Mouse (Mus musculus) neural tube, embryonic 13.5 days (tissue): ENCODE results near the gene Bpi. TPM values are rescaled to one million over a fixed set of nuclear protein-coding genes. Genes with fewer than 3 reads are reported as not detected.

Experiments
- ATAC-seq: fragments of 200-750 bp; cut with Nextera tagmentation; 2 replicates; pipeline ENCODE4 v1.8.0; 2017; ENCODE audit warnings: low read depth, mild to moderate bottlenecking, moderate TSS enrichment, moderate library complexity
- H3K27ac ChIP-seq: fragments of 300-500 bp; sonication (generic); replicated peaks from 2 replicates; pipeline ENCODE4 v1.5.1; 2015; ENCODE audit warnings: moderate library complexity, mild to moderate bottlenecking, inconsistent platforms
- H3K27me3 ChIP-seq: fragments of 300-500 bp; sonication (generic); 2 replicates; pipeline ENCODE4 v1.6.1; 2015; ENCODE audit warnings: mild to moderate bottlenecking, inconsistent platforms
- H3K36me3 ChIP-seq: fragments of 300-500 bp; sonication (generic); 2 replicates; pipeline ENCODE4 v1.6.1; 2015; ENCODE audit warnings: mild to moderate bottlenecking, inconsistent platforms
- H3K4me1 ChIP-seq: fragments of 300-500 bp; sonication (generic); replicated peaks from 2 replicates; pipeline ENCODE4 v1.6.1; 2015; ENCODE audit warnings: inconsistent platforms
- H3K4me2 ChIP-seq: fragments of 300-500 bp; sonication (generic); 2 replicates; pipeline ENCODE4 v1.6.1; 2015; ENCODE audit warnings: inconsistent platforms, mild to moderate bottlenecking, moderate library complexity
- H3K4me3 ChIP-seq: fragments of 300-500 bp; sonication (generic); 2 replicates; pipeline ENCODE4 v1.5.1; 2015; ENCODE audit warnings: mild to moderate bottlenecking, inconsistent platforms
- H3K9ac ChIP-seq: fragments of 300-500 bp; sonication (generic); 2 replicates; pipeline ENCODE4 v1.6.1; 2015; ENCODE audit warnings: moderate library complexity, mild to moderate bottlenecking, inconsistent platforms
- H3K9me3 ChIP-seq: fragments of 300-500 bp; sonication (generic); 2 replicates; pipeline ENCODE4 v1.6.1; 2016; ENCODE audit warnings: inconsistent platforms
- WGBS: fragments of 180-500 bp; shearing (Covaris S2); methylation state at CpG from one replicate; pipeline ENCODE4 v1.1.7; 2015; 5-methylcytosine and 5-hydroxymethylcytosine counted together
- polyA plus RNA-seq: library from polyadenylated mRNA; unstranded; fragments of >200 nt; fragmentation: Nextera tagmentation; extraction: Ambion mirVana; gene quantifications from 2 replicates; pipeline ENCODE4 v1.2.1, GENCODE M21; 2015

The Bpi gene
- polyA plus RNA-seq, 1 experiment from 2014 or later = not detected

DNA sequence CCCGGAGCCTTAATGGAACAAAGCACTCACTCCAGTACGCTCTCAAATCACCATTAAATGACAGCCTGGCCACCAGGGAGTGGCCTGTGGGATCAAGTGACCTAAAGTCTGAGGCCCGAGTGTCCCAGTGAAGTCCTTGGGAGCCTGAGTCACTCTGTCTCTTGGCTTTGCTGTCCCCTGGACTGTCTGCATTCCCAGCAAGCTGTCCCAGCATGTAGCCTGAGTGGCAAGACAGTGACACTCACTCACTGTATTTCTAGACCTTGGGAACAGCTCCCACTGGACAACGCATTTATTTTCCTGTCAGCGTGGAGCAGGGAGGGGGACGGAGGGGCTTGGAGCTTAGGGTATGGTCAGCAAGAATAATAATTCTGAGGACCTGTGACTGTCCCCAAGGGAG is 18.6 kb downstream of the Bpi start:
- no peaks in the 10 kb centered on the region for H3K9me3 ChIP-seq
- no peak overlapping the region for H3K27ac ChIP-seq
- H3K4me2 ChIP-seq = no peak overlapping the region

GRCm38 (mm10) chr2:158276878-158277277 is 19.0 kb downstream of the Bpi start:
- Histone ChIP-seq H3K4me2 (no peak overlapping the region), H3K4me3 (no peak overlapping the region), H3K4me1 (peaks cover 10% of the 10 kb centered on the region), H3K9me3 (no peaks in the 10 kb centered on the region), H3K36me3 (no peaks in the 10 kb centered on the region), H3K9ac (no peak overlapping the region), H3K27ac (no peak overlapping the region), H3K27me3 (no peaks in the 10 kb centered on the region)
- no peak for ATAC-seq
- WGBS = 71% methylated on average over 4 of the region's 4 CpGs

More for the DNA sequence above, 18.6 kb downstream of the Bpi start:
- H3K4me3 ChIP-seq = no peak overlapping the region
- 60% methylated on average over 6 of the region's 6 CpGs for WGBS
- H3K27me3 ChIP-seq = no peaks in the 10 kb centered on the region
- peaks cover 10% of the 10 kb centered on the region for H3K4me1 ChIP-seq
- H3K36me3 ChIP-seq = no peaks in the 10 kb centered on the region
- no peak for ATAC-seq
- no peak overlapping the region for H3K9ac ChIP-seq

DNA sequence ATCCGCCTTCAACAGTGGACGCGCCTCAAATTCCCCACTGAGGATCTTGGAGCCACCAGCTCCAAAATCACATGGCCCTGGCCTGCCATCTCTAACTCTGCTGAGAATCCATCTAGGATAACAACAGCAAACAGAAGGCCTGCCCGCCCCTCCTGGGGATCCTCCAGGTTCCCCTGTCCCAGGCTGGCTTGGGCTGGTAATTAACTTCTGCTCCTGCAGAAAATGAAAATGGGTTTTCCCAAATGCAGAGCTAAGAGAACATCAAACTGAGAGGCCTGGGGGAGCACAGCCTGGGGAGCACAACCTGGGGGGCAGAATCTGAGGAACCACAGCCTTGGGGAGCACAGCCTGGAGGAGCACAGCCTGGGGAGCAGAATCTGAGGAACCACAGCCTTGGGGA is 21.8 kb downstream of the Bpi start:
- Histone ChIP-seq H3K4me1 (peaks cover 4% of the 10 kb centered on the region), H3K27me3 (no peaks in the 10 kb centered on the region; the same call in 1 of the 2 replicates), H3K4me2 (no peak overlapping the region), H3K9me3 (no peaks in the 10 kb centered on the region), H3K27ac (no peak overlapping the region), H3K36me3 (no peaks in the 10 kb centered on the region), H3K9ac (no peak overlapping the region), H3K4me3 (no peak overlapping the region)
- no peak for ATAC-seq
- 96% methylated on average over 4 of the region's 4 CpGs for WGBS

GRCm38 (mm10) chr2:158281497-158282205 is 23.8 kb downstream of the Bpi start:
- no peaks in the 10 kb centered on the region for H3K36me3 ChIP-seq
- H3K4me2 ChIP-seq = no peak overlapping the region
- H3K4me1 ChIP-seq = peaks cover 16% of the 10 kb centered on the region
- WGBS = 72% methylated on average over 16 of the region's 16 CpGs
- H3K9me3 ChIP-seq = no peaks in the 10 kb centered on the region
- no peak for ATAC-seq
- no peak overlapping the region for H3K4me3 ChIP-seq
- no peak overlapping the region for H3K27ac ChIP-seq
- no peaks in the 10 kb centered on the region; the same call in 1 of the 2 replicates for H3K27me3 ChIP-seq
- no peak overlapping the region for H3K9ac ChIP-seq

DNA sequence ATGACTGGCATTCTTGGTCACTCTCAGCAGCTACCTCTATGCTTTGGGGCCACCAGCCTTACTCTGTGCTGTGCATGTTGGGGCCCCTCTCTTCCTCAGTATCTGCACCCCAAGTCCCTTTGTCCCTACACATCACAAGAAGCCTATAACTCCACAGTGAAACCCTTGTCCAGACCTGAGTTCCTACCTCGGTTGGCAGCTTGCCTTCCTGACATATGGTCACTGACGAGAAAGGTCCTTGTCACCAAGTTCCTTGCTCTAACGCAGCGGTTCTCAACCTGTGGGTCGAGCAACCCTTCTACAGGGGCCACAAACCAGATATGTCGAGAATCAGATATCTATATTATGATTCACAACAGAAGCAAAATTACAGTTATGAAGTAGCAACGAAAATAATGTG is 25.2 kb downstream of the Bpi start:
- Histone ChIP-seq H3K27me3 (no peaks in the 10 kb centered on the region; the same call in 1 of the 2 replicates), H3K27ac (no peak overlapping the region), H3K9me3 (no peaks in the 10 kb centered on the region), H3K4me3 (no peak overlapping the region), H3K4me2 (no peak overlapping the region), H3K9ac (no peak overlapping the region), H3K36me3 (no peaks in the 10 kb centered on the region), H3K4me1 (peaks cover 16% of the 10 kb centered on the region)
- 80% methylated on average over 7 of the region's 7 CpGs for WGBS
- ATAC-seq = no peak

DNA sequence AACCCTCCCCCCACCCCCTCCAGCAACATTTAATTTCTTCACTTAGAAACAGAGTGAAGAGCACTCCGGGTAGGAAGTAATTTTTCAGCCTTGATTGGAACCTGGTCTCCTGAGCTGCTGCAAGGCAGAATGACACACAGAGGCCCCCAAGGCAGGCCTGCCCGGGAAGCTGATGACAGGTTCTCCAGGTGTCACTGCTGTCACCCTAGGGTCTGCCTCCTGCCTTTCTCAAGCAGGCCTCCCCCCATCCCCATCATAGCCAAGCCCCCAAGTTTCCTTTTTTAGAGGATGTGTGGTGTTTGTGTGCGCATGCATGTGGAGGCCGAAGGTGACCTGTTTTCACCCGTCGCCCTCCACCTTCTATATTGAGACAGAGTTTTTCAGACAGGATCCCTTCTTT is 25.9 kb downstream of the Bpi start:
- H3K27me3 ChIP-seq = no peaks in the 10 kb centered on the region; the same call in 1 of the 2 replicates
- no peak for ATAC-seq
- peaks cover 16% of the 10 kb centered on the region for H3K4me1 ChIP-seq
- no peaks in the 10 kb centered on the region for H3K9me3 ChIP-seq
- no peak overlapping the region for H3K4me3 ChIP-seq
- 89% methylated on average over 6 of the region's 6 CpGs for WGBS
- no peak overlapping the region for H3K27ac ChIP-seq
- H3K9ac ChIP-seq = no peak overlapping the region
- H3K36me3 ChIP-seq = no peaks in the 10 kb centered on the region
- no peak overlapping the region for H3K4me2 ChIP-seq

DNA sequence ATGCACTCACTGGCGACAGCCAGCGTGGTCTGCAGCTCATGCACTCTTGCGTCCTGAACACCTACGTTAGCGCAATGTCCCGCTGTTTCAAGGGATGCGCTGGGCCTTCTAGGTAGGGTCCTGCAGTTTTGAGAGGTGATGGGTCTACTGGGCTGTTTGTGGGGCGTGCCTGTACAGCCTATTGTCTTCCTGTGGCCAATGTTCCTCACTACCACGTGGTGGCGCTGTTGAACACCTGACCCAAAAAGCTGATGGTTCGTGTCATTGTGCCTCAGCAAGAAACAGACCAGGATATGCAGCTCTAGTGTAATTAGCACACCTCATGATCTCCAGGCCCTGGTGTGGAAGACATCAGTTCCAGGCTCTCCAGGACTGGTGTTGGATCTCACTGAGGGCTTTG is 26.7 kb downstream of the Bpi start:
- Histone ChIP-seq H3K27me3 (no peaks in the 10 kb centered on the region; the same call in 1 of the 2 replicates), H3K4me1 (peaks cover 16% of the 10 kb centered on the region), H3K9me3 (no peaks in the 10 kb centered on the region), H3K9ac (peak overlapping the region; percentile 2; the same call in 1 of the 2 replicates), H3K4me2 (no peak overlapping the region), H3K36me3 (no peaks in the 10 kb centered on the region), H3K4me3 (no peak overlapping the region), H3K27ac (no peak overlapping the region)
- 14% methylated on average over 11 of the region's 11 CpGs for WGBS
- ATAC-seq = no peak

- no peak for ATAC-seq
- 61% methylated on average over 6 of the region's 6 CpGs for WGBS
- H3K36me3 ChIP-seq = no peaks in the 10 kb centered on the region
These were observed 27.8 kb downstream of the Bpi start for GRCm38 (mm10) chr2:158285655-158286054.

GRCm38 (mm10) chr2:158295700-158296099 is 37.8 kb downstream of the Bpi start:
- ATAC-seq = peak; percentile 27; the same call in 1 of the 2 replicates
- Histone ChIP-seq H3K9ac (no peak overlapping the region), H3K27me3 (no peaks in the 10 kb centered on the region), H3K36me3 (no peaks in the 10 kb centered on the region), H3K4me3 (no peak overlapping the region), H3K4me1 (0 out of 2 replicates have a peak, but pooled peaks cover 11% of the 10 kb centered on the region), H3K9me3 (no peaks in the 10 kb centered on the region), H3K27ac (no peak overlapping the region), H3K4me2 (no peak overlapping the region)
- 74% methylated on average over 9 of the region's 9 CpGs for WGBS

More at GRCm38 (mm10) chr2:158285655-158286054, 27.8 kb downstream of the Bpi start:
- no peak overlapping the region for H3K4me2 ChIP-seq
- H3K27me3 ChIP-seq = no peaks in the 10 kb centered on the region; the same call in 1 of the 2 replicates
- H3K4me1 ChIP-seq = peaks cover 16% of the 10 kb centered on the region
- H3K9me3 ChIP-seq = no peaks in the 10 kb centered on the region
- 0 out of 2 replicates have a peak overlapping the region, but pooled peaks have one; percentile 9 for H3K27ac ChIP-seq
- H3K4me3 ChIP-seq = no peak overlapping the region
- H3K9ac ChIP-seq = no peak overlapping the region

- H3K9me3 ChIP-seq = no peaks in the 10 kb centered on the region
- WGBS = 56% methylated on average over 3 of the region's 3 CpGs
- 0 out of 2 replicates have a peak, but pooled peaks cover 11% of the 10 kb centered on the region for H3K4me1 ChIP-seq
These were observed 41.3 kb downstream of the Bpi start for GRCm38 (mm10) chr2:158299203-158299602.

DNA sequence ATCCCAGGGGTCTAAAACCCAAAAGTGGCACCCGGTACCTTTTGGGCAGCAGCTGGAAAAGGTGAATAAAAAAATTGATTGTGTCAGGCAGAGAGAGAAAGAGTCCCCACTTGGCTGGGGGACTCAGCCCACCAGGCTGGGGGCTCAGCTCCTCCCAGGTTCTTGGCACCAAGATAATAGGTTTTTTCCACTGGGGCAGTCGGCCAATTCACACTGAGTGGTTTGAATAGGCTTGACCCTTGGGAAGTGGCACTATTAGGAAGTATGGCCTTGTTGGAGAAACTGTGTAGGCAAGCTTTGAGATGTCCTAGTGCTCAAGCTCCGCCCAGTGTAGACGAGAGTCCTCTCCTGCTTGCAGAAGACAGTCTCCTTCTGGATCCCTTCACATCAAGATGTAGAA is 41.8 kb downstream of the Bpi start:
- Histone ChIP-seq H3K4me1 (0 out of 2 replicates have a peak, but pooled peaks cover 11% of the 10 kb centered on the region), H3K4me2 (no peak overlapping the region), H3K36me3 (no peaks in the 10 kb centered on the region), H3K27me3 (no peaks in the 10 kb centered on the region), H3K4me3 (no peak overlapping the region), H3K9me3 (peaks cover 2% of the 10 kb centered on the region; the same call in 1 of the 2 replicates), H3K27ac (peak overlapping the region; percentile 64), H3K9ac (no peak overlapping the region)
- ATAC-seq = peak; percentile 50
- 58% methylated on average over 4 of the region's 4 CpGs for WGBS

More at GRCm38 (mm10) chr2:158299203-158299602, 41.3 kb downstream of the Bpi start:
- no peak overlapping the region for H3K9ac ChIP-seq
- H3K4me3 ChIP-seq = no peak overlapping the region
- H3K36me3 ChIP-seq = no peaks in the 10 kb centered on the region
- no peak overlapping the region for H3K4me2 ChIP-seq
- no peaks in the 10 kb centered on the region for H3K27me3 ChIP-seq
- H3K27ac ChIP-seq = peak overlapping the region; percentile 64
- ATAC-seq = peak; percentile 59; the same call in 1 of the 2 replicates

DNA sequence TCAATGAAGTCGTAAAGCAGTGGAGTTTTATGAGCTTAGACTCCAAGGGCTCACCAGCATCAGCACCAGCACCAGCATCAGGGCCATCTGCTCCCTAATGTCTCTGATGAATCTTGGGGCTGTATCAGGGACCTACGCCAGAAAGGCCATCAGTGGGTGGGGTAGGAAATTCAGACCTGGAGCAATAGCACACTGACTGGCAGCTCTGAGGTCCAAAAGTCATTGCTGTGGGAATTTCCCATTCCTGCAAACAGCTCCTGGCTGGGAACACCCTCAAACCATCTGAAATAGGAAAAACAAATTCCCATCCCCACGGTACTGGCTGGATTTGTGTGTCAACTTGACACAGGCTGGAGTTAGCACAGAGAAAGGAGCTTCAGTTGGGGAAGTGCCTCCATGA is 44.9 kb downstream of the Bpi start:
- H3K9me3 ChIP-seq = peaks cover 2% of the 10 kb centered on the region; the same call in 1 of the 2 replicates
- no peak overlapping the region for H3K4me2 ChIP-seq
- no peak overlapping the region for H3K9ac ChIP-seq
- H3K27ac ChIP-seq = no peak overlapping the region
- H3K36me3 ChIP-seq = no peaks in the 10 kb centered on the region
- H3K4me3 ChIP-seq = no peak overlapping the region
- no peak for ATAC-seq
- 67% methylated on average over 3 of the region's 3 CpGs for WGBS
- H3K4me1 ChIP-seq = peaks cover 18% of the 10 kb centered on the region; the same call in 1 of the 2 replicates
- H3K27me3 ChIP-seq = no peaks in the 10 kb centered on the region
